Mouse (Mus musculus): ENCODE data around the gene Lipt1.

Lipt1 gene

GRCm38 (mm10) chr1:37871704-37872103 is at the start of gene Lipt1:
Gene Lipt1 (plus strand): TSS chr1:37871738.
- peak; percentile 57 for DNase-seq

- DNase-seq: no peak
Measured at GRCm38 (mm10) chr1:37831681-37832080, 39.9 kb upstream of the Lipt1 start.

GRCm38 (mm10) chr1:37846878-37847277 is 24.7 kb upstream of the Lipt1 start:
- no peak for DNase-seq

DNA sequence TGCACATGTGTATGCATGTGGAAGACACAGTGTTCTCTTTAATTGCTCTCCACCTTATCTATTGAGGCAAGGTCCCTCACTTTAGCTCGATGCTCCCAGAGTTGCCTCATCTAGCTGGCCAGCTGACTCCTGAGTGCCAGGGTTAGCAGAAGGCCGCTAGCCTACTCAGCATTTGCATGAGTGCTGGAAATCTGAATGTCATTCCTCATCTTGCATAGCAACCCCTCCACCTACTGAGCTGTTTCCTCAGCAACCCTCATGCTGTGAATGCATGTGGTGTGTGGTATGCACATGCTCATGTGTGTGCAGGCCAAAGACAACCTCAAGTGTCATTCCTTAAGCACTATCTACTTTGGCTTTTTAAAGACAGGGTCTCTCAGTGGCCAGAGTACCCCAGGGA is 20.8 kb upstream of the Lipt1 start:
- DNase-seq: no peak

DNA sequence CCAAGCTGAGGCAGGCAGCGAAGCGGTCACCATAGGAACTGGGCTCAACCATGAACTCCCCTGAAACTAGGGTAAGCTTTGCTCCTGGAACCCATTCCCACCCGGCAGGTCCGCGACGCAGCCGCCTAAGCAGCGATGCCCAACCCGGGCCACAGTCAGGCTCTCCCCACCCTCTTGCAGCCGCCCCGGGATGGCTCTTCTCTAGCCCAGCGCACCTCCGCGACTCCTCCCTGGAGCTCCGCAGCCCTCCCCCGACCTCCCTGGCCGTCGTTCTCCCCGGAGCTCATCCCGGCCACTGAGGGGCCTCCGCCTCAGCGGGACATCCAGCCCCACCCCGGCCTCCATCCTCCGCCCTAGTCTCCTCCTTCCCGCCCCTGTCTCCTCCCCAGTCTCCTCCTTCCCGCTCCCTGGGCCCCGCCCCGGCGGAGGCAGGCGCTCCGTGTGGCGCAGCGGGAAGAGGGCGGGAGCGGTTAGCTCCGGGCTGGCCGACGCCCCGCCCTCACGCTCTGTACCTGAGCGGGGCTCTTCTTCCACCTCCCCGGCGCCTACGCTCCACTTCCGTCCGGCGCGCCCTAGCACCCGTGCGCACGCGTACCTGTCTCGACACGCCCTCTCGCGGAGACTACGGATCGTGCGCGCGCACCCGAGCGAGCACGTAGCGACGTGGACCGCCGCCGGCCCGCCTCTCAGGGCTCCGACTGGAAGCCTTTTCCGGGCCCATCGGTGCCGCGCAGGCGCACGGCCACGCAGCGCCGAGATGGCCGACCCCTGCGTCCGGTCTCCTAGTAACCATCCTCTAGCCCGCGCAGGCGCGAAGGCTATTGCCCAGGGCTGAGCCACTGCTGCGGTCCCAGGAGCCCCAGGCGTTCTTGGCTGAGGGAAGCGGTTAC is 6.8 kb upstream of the Lipt1 start:
- DNase-seq: peak; percentile 100

- no peak for DNase-seq
Measured at GRCm38 (mm10) chr1:37865401-37866215, 5.9 kb upstream of the Lipt1 start.

GRCm38 (mm10) chr1:37866286-37866685 is 5.3 kb upstream of the Lipt1 start, which contains the start of gene Tsga10:
Gene Tsga10 (minus strand): TSS chr1:37866429.
- no peak for DNase-seq

DNA sequence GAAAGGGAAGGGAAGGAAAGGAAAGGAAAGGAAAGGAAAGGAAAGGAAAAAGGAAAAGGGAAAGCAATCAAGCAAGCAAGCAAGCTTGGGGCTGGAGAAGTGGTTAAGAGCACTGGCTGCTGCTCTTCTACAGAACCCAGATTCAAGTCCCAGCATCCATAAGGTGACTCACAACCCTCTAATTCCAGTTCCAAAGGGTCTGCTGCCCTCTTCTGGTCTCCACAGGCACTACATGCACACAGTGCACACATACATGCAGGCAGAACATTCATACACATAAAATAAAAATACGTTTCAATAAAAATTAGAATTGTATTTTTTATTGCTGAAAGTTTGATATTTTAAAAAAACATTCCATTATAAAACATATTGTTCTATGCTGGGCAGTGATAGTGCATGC is 4.5 kb upstream of the Lipt1 start:
- DNase-seq: no peak

GRCm38 (mm10) chr1:37867684-37868322 is 3.7 kb upstream of the Lipt1 start:
- no peak for DNase-seq

GRCm38 (mm10) chr1:37868640-37869039 is 2.9 kb upstream of the Lipt1 start:
- DNase-seq: no peak

- no peak for DNase-seq
Measured at GRCm38 (mm10) chr1:37869362-37869761, 2.2 kb upstream of the Lipt1 start.

- DNase-seq: peak; percentile 90
Measured at GRCm38 (mm10) chr1:37872131-37873067, 861 bp downstream of the Lipt1 start.

DNA sequence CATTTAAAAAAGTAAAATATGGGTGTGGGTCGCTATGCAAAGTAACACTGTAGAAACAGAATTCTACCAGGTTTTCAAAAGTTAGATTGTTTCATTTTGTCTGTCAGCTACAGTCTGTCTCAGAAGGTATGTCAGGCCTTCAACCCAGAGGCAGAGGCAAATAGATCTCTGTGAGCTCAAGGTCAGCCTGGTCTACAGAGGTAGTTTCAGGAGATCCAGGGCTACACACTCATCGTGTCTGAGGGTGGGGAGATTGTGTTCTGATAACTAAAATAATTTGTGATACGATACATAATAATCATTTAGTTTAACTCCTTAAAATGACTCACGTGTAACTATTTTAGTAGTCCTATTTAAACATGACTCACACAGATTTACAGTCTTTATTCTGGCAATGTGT is 1.6 kb downstream of the Lipt1 start:
- no peak for DNase-seq

DNA sequence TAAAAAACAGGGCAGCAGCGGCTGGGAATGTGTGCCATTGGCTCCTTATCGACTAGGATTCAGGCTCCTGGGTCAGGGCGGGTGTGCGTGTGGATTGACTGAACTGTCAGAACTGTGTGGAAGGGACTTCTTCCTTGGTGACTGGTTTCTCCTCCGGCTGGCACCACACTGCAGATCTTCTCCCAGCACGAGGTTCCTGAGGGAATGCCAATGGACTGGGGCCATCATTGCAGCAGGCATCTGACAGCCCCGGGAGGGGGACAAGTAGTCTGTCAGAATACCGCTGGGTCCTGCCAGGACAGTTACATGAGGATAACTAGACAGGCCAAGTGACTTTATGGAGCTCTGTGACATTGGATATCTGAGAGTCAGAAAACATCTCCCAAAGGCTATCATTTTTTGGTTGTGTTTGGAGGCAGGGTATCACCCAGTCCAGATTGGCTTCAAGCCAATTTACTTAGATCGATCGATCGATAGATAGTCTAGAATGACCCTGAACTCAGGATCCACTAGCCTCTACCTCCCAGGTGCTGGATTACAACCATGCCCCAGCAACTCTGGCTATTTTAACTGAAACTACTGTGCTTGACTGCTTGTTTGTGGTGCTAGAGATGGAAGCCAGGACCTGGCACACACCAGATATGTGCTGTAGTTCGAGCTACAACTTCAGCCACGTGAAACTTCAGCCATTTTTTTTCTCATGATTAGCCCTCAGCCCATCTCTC is 6.4 kb downstream of the Lipt1 start:
- no peak for DNase-seq

- DNase-seq: no peak
Measured at GRCm38 (mm10) chr1:37883411-37883810, 11.9 kb downstream of the Lipt1 start.

- DNase-seq: peak; percentile 10
Measured at GRCm38 (mm10) chr1:37884451-37884850, 12.9 kb downstream of the Lipt1 start.

GRCm38 (mm10) chr1:37889206-37889605 is 17.7 kb downstream of the Lipt1 start:
- DNase-seq: no peak

GRCm38 (mm10) chr1:37890025-37890652 is 18.6 kb downstream of the Lipt1 start, which contains the start of the genes Mitd1 and Mrpl30:
Gene Mitd1 (minus strand): TSS chr1:37890411.
Gene Mrpl30 (plus strand): TSS chr1:37890477.
- DNase-seq: peak; percentile 88

GRCm38 (mm10) chr1:37891400-37891799 is 19.9 kb downstream of the Lipt1 start:
- no peak for DNase-seq

- no peak for DNase-seq
Measured at GRCm38 (mm10) chr1:37894606-37895005, 23.1 kb downstream of the Lipt1 start.

- DNase-seq: no peak
Measured at GRCm38 (mm10) chr1:37899816-37900215, 28.3 kb downstream of the Lipt1 start.

All from kidney, adult 11 months (tissue).